Mouse (Mus musculus) myocyte (in vitro differentiated cells): ENCODE data around the gene Tenm4. TPM values are rescaled to one million over a fixed set of nuclear protein-coding genes. Genes with fewer than 3 reads are reported as not detected.
A peak's percentile ranks its signal among the peaks of the same experiment; 100 is the strongest.

ENCODE experiments used
- H3K27me3 ChIP-seq: one replicate; pipeline ENCODE4 v1.6.1; 2011; ENCODE audit not compliant: control insufficient read depth, insufficient read depth, insufficient read length
- H3K36me3 ChIP-seq: one replicate; pipeline ENCODE4 v1.6.1; 2011; ENCODE audit not compliant: control insufficient read depth, insufficient read depth
- H3K4me2 ChIP-seq: one replicate; pipeline ENCODE4 v1.6.1; 2011; ENCODE audit warnings: low read depth, control low read depth
- H3K4me3 ChIP-seq: one replicate; pipeline ENCODE4 v1.5.1; 2011; ENCODE audit warnings: mild to moderate bottlenecking, control low read depth, moderate library complexity
- H3K79me2 ChIP-seq: one replicate; pipeline ENCODE4 v1.6.1; 2011; ENCODE audit not compliant: control insufficient read depth, insufficient read depth
- H3ac ChIP-seq: one replicate; pipeline ENCODE4 v1.6.1; 2011; ENCODE audit not compliant: control insufficient read depth, insufficient read length
- CEBPB ChIP-seq: IDR thresholded peaks from 2 replicates; pipeline ENCODE4 v1.6.1; 2011; ENCODE audit warnings: mild to moderate bottlenecking, moderate library complexity; ENCODE audit not compliant: poor library complexity, insufficient read depth, severe bottlenecking
- E2F4 ChIP-seq: IDR thresholded peaks from one replicate; pipeline ENCODE4 v1.6.1; 2011; ENCODE audit warnings: mild to moderate bottlenecking, control low read depth, moderate library complexity; ENCODE audit not compliant: insufficient read depth
- MAX ChIP-seq: IDR thresholded peaks from one replicate; pipeline ENCODE4 v1.6.1; 2011; ENCODE audit warnings: low read depth, mild to moderate bottlenecking, control low read depth
- MYOD1 ChIP-seq, 3 experiments: IDR thresholded peaks; one replicate each; pipeline ENCODE4 v1.6.1; 2011; ENCODE audit warnings: control low read depth in 2 of 3, low read depth in 2 of 3, mild to moderate bottlenecking in 2 of 3, moderate library complexity in 1 of 3; ENCODE audit not compliant: insufficient read length in 2 of 3, control insufficient read depth in 1 of 3
- MYOG ChIP-seq, 3 experiments: IDR thresholded peaks; one replicate each; pipeline ENCODE4 v1.6.1; 2011; ENCODE audit warnings: control low read depth in 2 of 3, low read depth in 2 of 3, mild to moderate bottlenecking in 2 of 3; ENCODE audit not compliant: insufficient read length in 2 of 3, control insufficient read depth in 1 of 3, insufficient read depth in 1 of 3
- POLR2A ChIP-seq: IDR thresholded peaks from one replicate; pipeline ENCODE4 v1.6.1; 2011; ENCODE audit warnings: low read depth, mild to moderate bottlenecking, control low read depth, moderate library complexity; ENCODE audit not compliant: insufficient read length
- POLR2AphosphoS2 ChIP-seq: IDR thresholded peaks from one replicate; pipeline ENCODE4 v1.6.1; 2011; ENCODE audit warnings: low read depth, control low read depth; ENCODE audit not compliant: insufficient read length
- REST ChIP-seq: IDR thresholded peaks from one replicate; pipeline ENCODE4 v1.6.1; 2011; ENCODE audit warnings: mild to moderate bottlenecking, control low read depth, moderate library complexity; ENCODE audit not compliant: insufficient read depth, insufficient read length
- SRF ChIP-seq: IDR thresholded peaks from one replicate; pipeline ENCODE4 v1.6.1; 2011; ENCODE audit warnings: low read depth; ENCODE audit not compliant: control insufficient read depth, insufficient read length
- TCF12 ChIP-seq: IDR thresholded peaks from one replicate; pipeline ENCODE4 v1.6.1; 2011; ENCODE audit warnings: mild to moderate bottlenecking, control low read depth; ENCODE audit not compliant: poor library complexity, insufficient read depth, severe bottlenecking
- TCF3 ChIP-seq: IDR thresholded peaks from one replicate; pipeline ENCODE4 v1.6.1; 2011; ENCODE audit warnings: low read depth, control low read depth; ENCODE audit not compliant: insufficient read length
- USF1 ChIP-seq: IDR thresholded peaks from one replicate; pipeline ENCODE4 v1.6.1; 2011; ENCODE audit warnings: low read depth, mild to moderate bottlenecking, control low read depth, moderate library complexity
- polyA plus RNA-seq: library from polyadenylated mRNA; unstranded; fragments of >200 nt; fragmentation: generic; extraction: Trizol; gene quantifications from one replicate; pipeline ENCODE4 v1.2.1, GENCODE M21; 2012; ENCODE audit warnings: missing spikeins

The Tenm4 gene
- polyA plus RNA-seq, 1 experiment = 10.9 TPM

GRCm38 (mm10) chr7:96300826-96301397 is 129.9 kb downstream of the Tenm4 start:
- no peaks in the 10 kb centered on the region for H3K36me3 ChIP-seq
- H3K4me3 ChIP-seq = no peak overlapping the region
- H3K27me3 ChIP-seq = no peaks in the 10 kb centered on the region
- no peaks in the 10 kb centered on the region for H3K79me2 ChIP-seq
- TF ChIP-seq REST (no peak), MYOG (IDR thresholded peaks at IDR 0.05; ENCODE audit: control insufficient read depth in 1 of 3, insufficient read depth in 1 of 3, insufficient read length in 2 of 3, low read depth in 2 of 3) (no peak), SRF (no peak), POLR2A (no peak), MYOD1 (IDR thresholded peaks at IDR 0.05; ENCODE audit: control insufficient read depth in 1 of 3, insufficient read length in 2 of 3, low read depth in 2 of 3) (no peak), POLR2AphosphoS2 (no peak), TCF12 (no peak), MAX (no peak), E2F4 (no peak), USF1 (no peak), CEBPB (no peak)
- H3ac ChIP-seq = no peak overlapping the region
- no peak overlapping the region for H3K4me2 ChIP-seq

- TF ChIP-seq REST = no peak
- peak; percentile 52 for TF ChIP-seq TCF12
- TF ChIP-seq MYOG (IDR thresholded peaks at IDR 0.05; ENCODE audit: control insufficient read depth in 1 of 3, insufficient read depth in 1 of 3, insufficient read length in 2 of 3, low read depth in 2 of 3) = peak in 2 of 3 experiments; percentile 88 to 95
- TF ChIP-seq USF1 = no peak
- TF ChIP-seq MYOD1 (IDR thresholded peaks at IDR 0.05; ENCODE audit: control insufficient read depth in 1 of 3, insufficient read length in 2 of 3, low read depth in 2 of 3) = peak in 2 of 3 experiments; percentile 37 to 59
- peak; percentile 19 for TF ChIP-seq TCF3
These were observed 130.8 kb downstream of the Tenm4 start for GRCm38 (mm10) chr7:96301813-96302212.

GRCm38 (mm10) chr7:96303963-96304362 is 132.9 kb downstream of the Tenm4 start:
- no peaks in the 10 kb centered on the region for H3K27me3 ChIP-seq
- TF ChIP-seq TCF3 (no peak), MYOD1 (IDR thresholded peaks at IDR 0.05; ENCODE audit: control insufficient read depth in 1 of 3, insufficient read length in 2 of 3, low read depth in 2 of 3) (peak in 1 of 3 experiments; percentile 53), USF1 (no peak), MAX (no peak), E2F4 (no peak), MYOG (IDR thresholded peaks at IDR 0.05; ENCODE audit: control insufficient read depth in 1 of 3, insufficient read depth in 1 of 3, insufficient read length in 2 of 3, low read depth in 2 of 3) (peak in 2 of 3 experiments; percentile 72 to 77), REST (no peak), CEBPB (no peak), POLR2AphosphoS2 (no peak), SRF (no peak), POLR2A (no peak), TCF12 (peak; percentile 51)
- H3K79me2 ChIP-seq = no peaks in the 10 kb centered on the region
- no peaks in the 10 kb centered on the region for H3K36me3 ChIP-seq
- no peak overlapping the region for H3K4me3 ChIP-seq
- no peak overlapping the region for H3K4me2 ChIP-seq
- H3ac ChIP-seq = no peak overlapping the region

More at GRCm38 (mm10) chr7:96301813-96302212, 130.8 kb downstream of the Tenm4 start:
- Histone ChIP-seq H3K79me2 (no peaks in the 10 kb centered on the region), H3ac (no peak overlapping the region), H3K4me2 (no peak overlapping the region), H3K4me3 (no peak overlapping the region), H3K27me3 (no peaks in the 10 kb centered on the region), H3K36me3 (no peaks in the 10 kb centered on the region)

GRCm38 (mm10) chr7:96305382-96305935 is 134.4 kb downstream of the Tenm4 start:
- H3K27me3 ChIP-seq = no peaks in the 10 kb centered on the region
- H3K36me3 ChIP-seq = no peaks in the 10 kb centered on the region
- no peak overlapping the region for H3K4me3 ChIP-seq
- TF ChIP-seq E2F4 (no peak), POLR2A (no peak), REST (no peak), MYOD1 (IDR thresholded peaks at IDR 0.05; ENCODE audit: control insufficient read depth in 1 of 3, insufficient read length in 2 of 3, low read depth in 2 of 3) (no peak), TCF12 (no peak), CEBPB (no peak), TCF3 (no peak), MYOG (IDR thresholded peaks at IDR 0.05; ENCODE audit: control insufficient read depth in 1 of 3, insufficient read depth in 1 of 3, insufficient read length in 2 of 3, low read depth in 2 of 3) (no peak), MAX (no peak), SRF (no peak), USF1 (no peak)
- no peak overlapping the region for H3ac ChIP-seq
- H3K4me2 ChIP-seq = no peak overlapping the region
- no peaks in the 10 kb centered on the region for H3K79me2 ChIP-seq
